Mouse (Mus musculus) right cerebral cortex, adult 2 months (tissue): ENCODE results near the gene Rab11a.

Source experiments
- DNase-seq, 2 experiments: peaks; one replicate each; pipeline ENCODE4 v3.0.0; 2021 to 2022; ENCODE audit warnings: low spot score in 2 of 2

Rab11a gene

GRCm38 (mm10) chr9:64737406-64738201, at the start of gene Rab11a:
Gene Rab11a (minus strand): TSS chr9:64737758.
- DNase-seq, result peak; percentile 94 to 96

- no peak for DNase-seq
Measured at GRCm38 (mm10) chr9:64786216-64786905, 48.8 kb upstream of the Rab11a start.

GRCm38 (mm10) chr9:64784841-64785240, 47.3 kb upstream of the Rab11a start:
- DNase-seq, result peak in 1 of 2 experiments; percentile 46

- DNase-seq, result no peak
Measured at GRCm38 (mm10) chr9:64783511-64783910, 46.0 kb upstream of the Rab11a start.

GRCm38 (mm10) chr9:64779628-64780027, 42.1 kb upstream of the Rab11a start:
- peak in 1 of 2 experiments; percentile 13 for DNase-seq

GRCm38 (mm10) chr9:64778151-64778550, 40.6 kb upstream of the Rab11a start:
- no peak for DNase-seq

GRCm38 (mm10) chr9:64777441-64777987, 40.0 kb upstream of the Rab11a start:
- DNase-seq, result no peak

GRCm38 (mm10) chr9:64775491-64775890, 37.9 kb upstream of the Rab11a start:
- DNase-seq, result no peak

GRCm38 (mm10) chr9:64774883-64775282, 37.3 kb upstream of the Rab11a start:
- DNase-seq, result no peak

GRCm38 (mm10) chr9:64774411-64774811, 36.9 kb upstream of the Rab11a start:
- DNase-seq, result peak in 1 of 2 experiments; percentile 27

- no peak for DNase-seq
Measured at GRCm38 (mm10) chr9:64773936-64774335, 36.4 kb upstream of the Rab11a start.

GRCm38 (mm10) chr9:64773254-64773653, 35.7 kb upstream of the Rab11a start:
- no peak for DNase-seq

GRCm38 (mm10) chr9:64771236-64771635, 33.7 kb upstream of the Rab11a start:
- DNase-seq, result peak; percentile 62 to 65

- no peak for DNase-seq
Measured at GRCm38 (mm10) chr9:64770411-64770849, 32.9 kb upstream of the Rab11a start.

GRCm38 (mm10) chr9:64769911-64770310, 32.4 kb upstream of the Rab11a start:
- DNase-seq, result no peak

GRCm38 (mm10) chr9:64769066-64769695, 31.6 kb upstream of the Rab11a start:
- peak in 1 of 2 experiments; percentile 42 for DNase-seq

- DNase-seq, result no peak
Measured at GRCm38 (mm10) chr9:64767796-64768195, 30.2 kb upstream of the Rab11a start.

- no peak for DNase-seq
Measured at GRCm38 (mm10) chr9:64766136-64766535, 28.6 kb upstream of the Rab11a start.

GRCm38 (mm10) chr9:64764824-64765223, 27.3 kb upstream of the Rab11a start:
- no peak for DNase-seq

GRCm38 (mm10) chr9:64758052-64758451, 20.5 kb upstream of the Rab11a start:
- DNase-seq, result peak in 1 of 2 experiments; percentile 8

- DNase-seq, result no peak
Measured at GRCm38 (mm10) chr9:64752575-64752974, 15.0 kb upstream of the Rab11a start.

- DNase-seq, result no peak
Measured at GRCm38 (mm10) chr9:64749314-64749713, 11.8 kb upstream of the Rab11a start.
